Mouse (Mus musculus) G1E (cell line): ENCODE data around the gene Abcc2.

Source experiments
- CTCF ChIP-seq: IDR thresholded peaks from 2 replicates; pipeline ENCODE4 v1.5.1; 2012; ENCODE audit warnings: low read depth, low read length, inconsistent platforms, mixed read lengths
- GATA1 ChIP-seq: IDR thresholded peaks from 2 replicates; pipeline ENCODE4 v1.6.1; 2012; ENCODE audit warnings: borderline replicate concordance, low read length, inconsistent platforms, mixed read lengths
- GATA2 ChIP-seq: IDR thresholded peaks from 2 replicates; pipeline ENCODE4 v1.6.1; 2012; ENCODE audit warnings: low read depth, low read length, inconsistent platforms, borderline replicate concordance
- TAL1 ChIP-seq: conservative IDR thresholded peaks from 2 replicates; pipeline ENCODE4 v1.6.1; 2012; ENCODE audit warnings: low read depth, low read length, inconsistent platforms, mixed read lengths

- TF ChIP-seq CTCF, result no peak
- no peak for TF ChIP-seq GATA1
- TF ChIP-seq GATA2, result no peak
- TF ChIP-seq TAL1, result no peak
These were observed 33.8 kb downstream of the Abcc2 start for GRCm38 (mm10) chr19:43815661-43816414.
